Mouse (Mus musculus) left cerebral cortex, postnatal 4 days (tissue): Measurements from ENCODE around the gene Cerk. TPM values are rescaled to one million over a fixed set of nuclear protein-coding genes. Genes with fewer than 3 reads are reported as not detected.
"Not testable (repeated sequence)": the region's sequence is repeated elsewhere in the genome, so short reads cannot be mapped to it uniquely, and the experiment has no call there.

ENCODE experiments used
- DNase-seq: peaks from one replicate; pipeline ENCODE4 v3.0.0-alpha.2; 2022
- intact Hi-C: fragments of 180-260 bp; cut with DNase I; formaldehyde crosslinking; loops from one replicate; pipeline ENCODE4 v1.15.1; 2025
- total RNA-seq, 2 experiments: library from RNA; stranded (reverse); gene quantifications; 2 replicates each; pipeline ENCODE4 v1.2.3; 2021

Cerk gene
- total RNA-seq, 2 experiments from 2014 or later = 29.0 to 31.4 TPM

DNA sequence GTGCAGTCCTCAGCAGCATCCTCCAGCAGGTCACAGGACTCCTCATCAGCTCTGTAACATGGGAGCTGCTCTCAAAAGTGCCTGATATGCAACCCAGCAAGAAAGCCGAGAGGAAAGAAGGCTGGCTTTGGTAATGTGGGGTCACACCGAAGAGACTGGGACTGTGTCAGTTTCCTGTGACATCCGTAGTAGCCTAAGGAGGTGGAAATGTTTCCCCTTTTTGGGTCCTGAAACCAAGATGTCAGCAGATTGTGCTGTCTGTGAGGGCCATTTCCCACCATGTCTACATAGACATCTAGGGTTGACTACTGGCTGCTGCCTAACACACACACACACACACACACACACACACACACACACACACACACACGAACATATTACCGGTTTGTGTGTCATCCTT is 26.3 kb upstream of the Cerk start:
- DNase-seq, intact Hi-C loops: not testable (repeated sequence)

- no peak for DNase-seq
- intact Hi-C loops = no loop called here
Measured at GRCm38 (mm10) chr15:86206385-86206784, 20.4 kb upstream of the Cerk start.

- peak; percentile 51 for DNase-seq
- intact Hi-C loops = no loop called here
Measured at GRCm38 (mm10) chr15:86205300-86205699, 19.4 kb upstream of the Cerk start.

DNA sequence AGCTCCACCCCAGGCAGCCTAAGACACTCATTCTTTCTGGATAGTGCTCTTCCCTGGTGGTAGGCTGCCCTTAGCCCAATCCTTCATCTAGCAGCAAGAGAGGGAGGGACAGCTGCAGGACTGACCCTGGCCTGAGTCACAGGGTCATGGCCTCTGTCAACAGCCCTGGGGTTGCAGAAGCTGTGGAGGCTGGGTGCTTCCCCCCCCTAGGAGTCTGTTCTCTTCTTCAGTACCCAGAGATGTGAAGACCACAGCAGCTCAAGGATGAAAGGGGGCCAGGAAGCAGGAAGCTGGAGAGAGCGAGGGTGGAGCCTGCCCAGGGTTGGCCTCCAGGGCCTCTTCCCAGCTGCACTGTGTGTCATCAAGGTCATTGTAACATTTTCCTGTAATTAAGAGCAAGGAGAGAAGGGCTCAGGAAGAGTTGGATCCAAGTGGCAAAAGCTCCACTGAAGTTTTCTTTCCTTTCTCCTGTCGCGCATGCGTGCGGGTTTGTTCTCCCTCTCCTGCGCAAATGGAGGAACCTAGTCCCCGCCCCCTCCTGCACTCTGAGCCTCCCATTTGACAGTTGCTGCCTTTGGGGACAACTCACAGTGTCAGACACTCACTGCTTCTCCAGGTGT is 18.1 kb upstream of the Cerk start:
- intact Hi-C loops = no loop called here

DNA sequence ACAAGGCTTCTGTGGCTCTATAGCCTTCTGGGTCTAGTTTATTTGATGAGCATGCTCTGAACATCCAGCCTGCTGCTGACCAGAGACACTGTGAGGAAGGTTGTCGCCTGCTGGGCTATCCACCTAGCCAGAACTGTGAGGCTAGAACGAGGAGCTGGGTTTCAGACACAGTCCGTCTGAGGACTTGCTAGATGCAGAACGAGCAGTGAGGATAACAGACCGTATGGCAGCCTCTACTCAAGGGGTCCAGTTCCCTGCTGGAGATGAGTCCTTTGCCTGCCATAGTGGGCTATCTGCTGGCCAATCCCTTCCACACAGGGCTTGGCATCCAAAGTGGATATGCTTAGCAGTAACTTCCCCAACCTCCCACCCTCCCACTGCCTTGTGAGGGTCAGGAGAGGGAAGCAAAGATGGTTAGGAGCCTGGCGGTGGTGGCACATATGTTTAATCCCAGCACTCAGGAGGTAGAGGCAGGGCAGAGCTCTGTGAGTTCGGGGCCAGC is 17.4 kb upstream of the Cerk start:
- intact Hi-C loops = no loop called here
- DNase-seq = no peak

More for the DNA sequence above, 18.1 kb upstream of the Cerk start:
- no peak for DNase-seq

DNA sequence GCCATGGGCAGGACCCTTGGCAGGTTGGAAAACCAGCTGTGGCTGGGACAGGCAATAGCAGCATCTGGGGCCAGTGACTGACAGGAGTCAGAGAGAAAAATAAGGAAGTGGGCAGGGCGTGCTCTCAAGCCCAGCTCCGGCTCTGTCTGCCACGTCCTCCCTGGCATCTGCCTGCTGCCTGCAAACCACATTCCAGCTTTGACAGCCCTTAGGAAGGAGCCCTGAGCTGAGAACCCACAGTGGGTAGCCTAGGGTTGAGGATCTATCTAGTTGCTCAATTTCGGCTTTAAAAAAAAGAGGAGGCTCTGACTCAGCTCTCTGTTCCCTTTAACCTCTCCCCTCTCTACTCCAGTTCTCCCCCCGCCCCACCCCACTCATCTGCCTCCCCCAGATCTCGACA is 16.7 kb upstream of the Cerk start:
- intact Hi-C loops = no loop called here

DNA sequence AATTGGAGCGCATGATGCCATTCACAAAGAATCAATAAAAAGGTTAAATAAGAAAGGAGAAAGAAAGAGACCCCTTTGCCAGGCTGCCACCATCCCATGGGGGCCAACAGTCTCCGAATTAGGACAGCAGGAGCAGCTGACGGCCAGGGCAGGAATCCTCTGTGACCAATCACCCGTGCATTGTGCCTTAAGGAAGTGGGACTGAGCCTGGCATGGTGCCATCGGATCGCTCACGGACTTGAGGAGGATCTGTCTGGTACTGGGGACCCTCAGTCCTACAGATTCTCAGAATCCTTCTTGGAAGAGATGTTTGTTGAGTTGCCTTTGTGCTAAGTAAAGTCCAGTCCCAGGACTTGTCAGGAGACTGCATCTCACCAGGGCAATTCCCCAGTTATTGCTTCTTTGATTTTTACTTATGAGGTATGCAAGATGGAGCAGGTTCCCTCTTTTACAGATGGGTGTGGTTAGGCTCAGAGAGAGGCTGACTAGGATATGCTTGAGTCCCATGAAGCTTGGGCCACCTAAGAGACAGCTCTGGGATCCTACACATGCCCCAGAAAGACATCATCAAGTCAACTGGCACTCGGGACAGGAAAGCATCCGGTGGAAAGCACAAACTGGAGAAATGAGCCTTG is 15.9 kb upstream of the Cerk start:
- intact Hi-C loops = no loop called here
- DNase-seq = peak; percentile 63

More for the DNA sequence above, 16.7 kb upstream of the Cerk start:
- DNase-seq = no peak

DNA sequence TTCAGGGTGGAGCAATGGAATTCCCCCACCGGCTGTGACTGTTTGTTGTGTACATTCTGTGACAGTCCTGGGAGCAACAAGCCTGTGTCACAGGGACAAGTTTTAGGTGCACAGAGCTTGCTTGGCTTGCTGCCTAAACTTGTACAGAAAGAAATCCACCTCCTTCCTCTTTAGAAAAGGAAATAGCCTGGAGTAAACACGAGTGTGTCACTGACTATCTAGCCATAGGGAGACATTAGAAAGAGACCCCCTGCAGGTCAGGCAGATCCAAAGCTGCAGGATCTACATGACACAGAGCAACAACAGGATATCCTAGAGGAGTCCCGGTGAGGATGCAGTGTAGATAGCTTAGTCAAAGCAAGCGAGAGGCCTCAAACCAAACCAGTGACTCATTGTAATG is 15.2 kb upstream of the Cerk start:
- intact Hi-C loops = no loop called here
- DNase-seq = no peak

- intact Hi-C loops = no loop called here
- no peak for DNase-seq
Measured at GRCm38 (mm10) chr15:86200169-86200568, 14.2 kb upstream of the Cerk start.

DNA sequence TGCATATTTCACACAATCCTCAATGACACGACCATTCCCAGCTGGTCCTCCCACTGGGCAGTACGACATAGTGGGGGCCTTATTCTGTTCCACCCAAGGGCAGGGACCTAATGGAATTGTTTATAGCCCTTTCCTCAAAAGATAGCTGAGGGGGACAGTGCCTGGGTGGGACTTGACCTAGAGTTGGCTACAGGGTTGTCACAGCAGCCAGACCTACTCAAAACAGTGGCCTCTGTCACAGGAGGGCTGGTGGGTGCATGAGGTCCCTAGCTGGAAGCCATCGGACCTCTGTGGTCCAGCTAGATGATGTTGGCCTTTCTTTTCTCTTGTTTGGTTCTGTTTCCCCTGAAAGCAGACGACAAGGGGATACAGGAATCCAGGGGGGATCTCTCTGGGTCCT is 13.5 kb upstream of the Cerk start:
- no peak for DNase-seq
- intact Hi-C loops = no loop called here

- DNase-seq = no peak
Measured at GRCm38 (mm10) chr15:86199052-86199451, 13.1 kb upstream of the Cerk start.

GRCm38 (mm10) chr15:86194676-86195453 is 8.9 kb upstream of the Cerk start:
- intact Hi-C loops, DNase-seq: not testable (repeated sequence)

More at GRCm38 (mm10) chr15:86199052-86199451, 13.1 kb upstream of the Cerk start:
- intact Hi-C loops = no loop called here

- intact Hi-C loops = no loop called here
- DNase-seq = no peak
Measured at GRCm38 (mm10) chr15:86191933-86192332, 6.0 kb upstream of the Cerk start.

GRCm38 (mm10) chr15:86191505-86191904 is 5.6 kb upstream of the Cerk start:
- intact Hi-C loops = no loop called here
- DNase-seq = no peak

GRCm38 (mm10) chr15:86190387-86190786 is 4.4 kb upstream of the Cerk start:
- DNase-seq = no peak
- intact Hi-C loops = no loop called here

- intact Hi-C loops = no loop called here
- peak; percentile 73 for DNase-seq
Measured at GRCm38 (mm10) chr15:86188746-86189470, 3.0 kb upstream of the Cerk start.

GRCm38 (mm10) chr15:86188186-86188585 is 2.2 kb upstream of the Cerk start:
- intact Hi-C loops = no loop called here
- DNase-seq = peak; percentile 77

DNA sequence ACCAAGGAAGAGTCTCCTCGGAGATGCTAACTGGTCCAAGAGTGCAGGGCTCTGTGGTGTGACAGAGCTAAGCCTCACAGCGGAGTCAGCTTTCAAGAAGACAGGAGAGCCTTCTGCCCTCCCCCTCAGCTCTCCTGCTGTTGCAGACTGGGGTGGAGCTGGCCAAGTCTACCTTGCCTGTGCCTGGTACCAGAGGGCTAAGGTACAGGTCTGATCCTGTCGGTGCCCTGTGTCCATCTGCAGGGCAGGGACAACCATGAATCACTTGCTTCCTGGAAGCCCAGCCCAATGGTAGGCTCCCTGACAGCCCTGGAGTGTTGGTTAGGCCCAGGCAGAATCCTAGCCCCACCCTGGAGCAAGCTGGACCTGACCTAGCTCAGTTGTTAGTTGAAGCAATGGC is 745 bp upstream of the Cerk start:
- intact Hi-C loops = no loop called here
- no peak for DNase-seq

DNA sequence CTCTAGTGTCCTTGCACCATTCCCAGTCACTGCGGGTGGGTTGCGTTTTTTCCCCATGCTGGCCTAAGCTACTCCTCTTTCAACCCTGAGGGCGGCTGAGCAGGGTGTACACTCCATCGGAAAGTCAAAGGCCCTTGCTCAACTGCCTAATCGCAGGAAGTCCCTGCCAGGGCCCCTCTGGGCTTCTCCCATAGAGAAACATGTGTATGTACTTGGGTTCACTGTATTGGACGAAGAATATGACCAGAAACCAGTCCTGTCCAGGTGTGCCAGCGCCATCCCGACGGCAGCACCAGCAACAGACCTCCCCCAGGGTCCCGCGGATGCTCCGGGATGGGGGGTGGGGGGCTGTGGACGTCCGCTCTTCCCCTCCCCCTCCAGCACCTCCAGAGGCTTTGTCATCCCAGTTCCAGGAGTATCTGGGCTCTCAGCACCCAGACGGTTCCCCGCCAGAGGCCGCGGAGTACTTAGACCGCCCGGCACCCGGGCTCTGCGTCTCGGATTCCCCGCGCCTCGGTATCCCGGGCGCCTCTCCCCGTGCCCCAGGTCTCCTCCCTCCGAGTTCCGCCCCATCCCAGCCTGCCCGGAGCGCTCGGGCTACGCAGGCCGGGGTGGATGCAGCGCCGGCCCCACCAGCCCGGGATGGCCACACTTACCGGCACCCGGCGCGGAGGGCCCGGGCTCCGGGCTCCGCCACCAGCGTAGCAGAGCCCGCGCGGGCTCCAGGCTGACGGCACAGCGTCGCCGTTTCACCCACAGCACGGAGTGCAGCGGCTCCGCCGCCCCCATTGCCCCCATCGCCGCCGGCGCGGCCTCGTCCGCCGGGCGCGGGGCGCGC is 871 bp downstream of the Cerk start:
- peak; percentile 35 for DNase-seq
- intact Hi-C loops = no loop called here

GRCm38 (mm10) chr15:86184071-86184470 is 1.9 kb downstream of the Cerk start:
- intact Hi-C loops = no loop called here
- DNase-seq = no peak
